Mouse (Mus musculus) heart, adult 11 months (tissue): ENCODE data around the gene Acsl5.

Source experiments
- DNase-seq: peaks from one replicate; pipeline ENCODE4 v3.0.0; 2022

Gene Acsl5

GRCm38 (mm10) chr19:55241186-55241645 lies 10.5 kb upstream of the Acsl5 start, which contains the start of gene Gucy2g:
Gene Gucy2g (minus strand): TSS chr19:55241236.
- peak; percentile 89 for DNase-seq

- DNase-seq: peak; percentile 99
Measured at GRCm38 (mm10) chr19:55244791-55245231, 6.9 kb upstream of the Acsl5 start.

GRCm38 (mm10) chr19:55247563-55247962 lies 4.2 kb upstream of the Acsl5 start:
- DNase-seq: peak; percentile 57

- DNase-seq: peak; percentile 70
Measured at GRCm38 (mm10) chr19:55247991-55248520, 3.7 kb upstream of the Acsl5 start.

- no peak for DNase-seq
Measured at GRCm38 (mm10) chr19:55250451-55250850, 1.3 kb upstream of the Acsl5 start.

GRCm38 (mm10) chr19:55253239-55253569 lies 1.5 kb downstream of the Acsl5 start:
- DNase-seq: no peak

- DNase-seq: peak; percentile 98
Measured at GRCm38 (mm10) chr19:55253570-55254441, 2.1 kb downstream of the Acsl5 start.

GRCm38 (mm10) chr19:55254513-55255016 lies 2.8 kb downstream of the Acsl5 start:
- DNase-seq: no peak

GRCm38 (mm10) chr19:55256156-55256555 lies 4.4 kb downstream of the Acsl5 start:
- no peak for DNase-seq

GRCm38 (mm10) chr19:55257656-55258375 lies 6.1 kb downstream of the Acsl5 start:
- no peak for DNase-seq

GRCm38 (mm10) chr19:55258514-55258913 lies 6.8 kb downstream of the Acsl5 start:
- DNase-seq: no peak

GRCm38 (mm10) chr19:55260389-55261184 lies 8.8 kb downstream of the Acsl5 start:
- DNase-seq: no peak

- no peak for DNase-seq
Measured at GRCm38 (mm10) chr19:55265269-55265668, 13.5 kb downstream of the Acsl5 start.

GRCm38 (mm10) chr19:55266786-55267185 lies 15.0 kb downstream of the Acsl5 start:
- no peak for DNase-seq

GRCm38 (mm10) chr19:55268150-55268549 lies 16.4 kb downstream of the Acsl5 start:
- no peak for DNase-seq

GRCm38 (mm10) chr19:55269051-55269450 lies 17.3 kb downstream of the Acsl5 start:
- no peak for DNase-seq

GRCm38 (mm10) chr19:55271448-55271847 lies 19.7 kb downstream of the Acsl5 start:
- no peak for DNase-seq

GRCm38 (mm10) chr19:55273340-55273739 lies 21.6 kb downstream of the Acsl5 start:
- DNase-seq: peak; percentile 23

- DNase-seq: peak; percentile 70
Measured at GRCm38 (mm10) chr19:55276100-55276499, 24.4 kb downstream of the Acsl5 start.

- DNase-seq: no peak
Measured at GRCm38 (mm10) chr19:55276770-55277169, 25.0 kb downstream of the Acsl5 start.

- DNase-seq: no peak
Measured at GRCm38 (mm10) chr19:55284093-55284492, 32.4 kb downstream of the Acsl5 start.

- DNase-seq: no peak
Measured at GRCm38 (mm10) chr19:55286034-55286433, 34.3 kb downstream of the Acsl5 start.

- DNase-seq: no peak
Measured at GRCm38 (mm10) chr19:55288974-55289373, 37.2 kb downstream of the Acsl5 start.
